Mouse (Mus musculus) MEL (cell line): ENCODE data around the gene Sh3gl2.

Source experiments
- BHLHE40 ChIP-seq: IDR thresholded peaks from 2 replicates; pipeline ENCODE4 v1.6.1; 2012; ENCODE audit warnings: low read depth, mild to moderate bottlenecking, inconsistent platforms, low read length, improper control_type of control experiment, borderline replicate concordance
- CTCF ChIP-seq, 3 experiments: IDR thresholded peaks in 2 of 3; conservative IDR thresholded peaks in 1 of 3; 2 replicates each; pipeline ENCODE4 v1.5.1; 2011 to 2012; ENCODE audit warnings: low read length in 3 of 3, low read depth in 2 of 3, mild to moderate bottlenecking in 2 of 3, improper control_type of control experiment in 1 of 3, inconsistent platforms in 1 of 3, mixed read lengths in 1 of 3, moderate library complexity in 1 of 3; ENCODE audit not compliant: control insufficient read depth in 1 of 3, insufficient read depth in 1 of 3, poor library complexity in 1 of 3, severe bottlenecking in 1 of 3
- E2F4 ChIP-seq: IDR thresholded peaks from 2 replicates; pipeline ENCODE4 v1.6.1; 2011; ENCODE audit warnings: low read depth, low read length, improper control_type of control experiment, borderline replicate concordance
- EP300 ChIP-seq, 2 experiments: IDR thresholded peaks; 2 replicates each; pipeline ENCODE4 v1.6.1; 2011; ENCODE audit warnings: improper control_type of control experiment in 2 of 2, low read length in 2 of 2, low read depth in 1 of 2, mild to moderate bottlenecking in 1 of 2
- HCFC1 ChIP-seq: IDR thresholded peaks from 2 replicates; pipeline ENCODE4 v1.6.1; 2012; ENCODE audit warnings: low read depth, mild to moderate bottlenecking, inconsistent platforms, low read length, improper control_type of control experiment, moderate library complexity
- MAFK ChIP-seq: IDR thresholded peaks from 2 replicates; pipeline ENCODE4 v1.6.1; 2011; ENCODE audit warnings: low read depth, mild to moderate bottlenecking, low read length, improper control_type of control experiment, borderline replicate concordance
- MAZ ChIP-seq: IDR thresholded peaks from 2 replicates; pipeline ENCODE4 v1.6.1; 2012; ENCODE audit warnings: low read depth, mild to moderate bottlenecking, inconsistent platforms, low read length, improper control_type of control experiment
- MXI1 ChIP-seq: IDR thresholded peaks from 2 replicates; pipeline ENCODE4 v1.6.1; 2011; ENCODE audit warnings: mild to moderate bottlenecking, low read depth, low read length, improper control_type of control experiment
- NELFE ChIP-seq: IDR thresholded peaks from 2 replicates; pipeline ENCODE4 v1.6.1; 2011; ENCODE audit warnings: low read depth, low read length, improper control_type of control experiment
- POLR2A ChIP-seq, 2 experiments: IDR thresholded peaks; 2 replicates each; pipeline ENCODE4 v1.6.1; 2011 to 2012; ENCODE audit warnings: low read length in 2 of 2, mild to moderate bottlenecking in 2 of 2, control low read depth in 1 of 2, improper control_type of control experiment in 1 of 2, low read depth in 1 of 2, moderate library complexity in 1 of 2; ENCODE audit not compliant: control insufficient read depth in 1 of 2, insufficient read depth in 1 of 2, poor library complexity in 1 of 2
- TAL1 ChIP-seq: IDR thresholded peaks from 2 replicates; pipeline ENCODE4 v1.6.1; 2012; ENCODE audit warnings: mild to moderate bottlenecking, inconsistent platforms, low read length, moderate library complexity, mixed read lengths
- USF1 ChIP-seq: IDR thresholded peaks from 2 replicates; pipeline ENCODE4 v1.6.1; 2014; ENCODE audit warnings: low read depth, mild to moderate bottlenecking, inconsistent platforms, low read length, improper control_type of control experiment, moderate library complexity
- ZKSCAN1 ChIP-seq: IDR thresholded peaks from 2 replicates; pipeline ENCODE4 v1.6.1; 2012; ENCODE audit warnings: low read depth, mild to moderate bottlenecking, inconsistent platforms, low read length, improper control_type of control experiment, moderate library complexity

DNA sequence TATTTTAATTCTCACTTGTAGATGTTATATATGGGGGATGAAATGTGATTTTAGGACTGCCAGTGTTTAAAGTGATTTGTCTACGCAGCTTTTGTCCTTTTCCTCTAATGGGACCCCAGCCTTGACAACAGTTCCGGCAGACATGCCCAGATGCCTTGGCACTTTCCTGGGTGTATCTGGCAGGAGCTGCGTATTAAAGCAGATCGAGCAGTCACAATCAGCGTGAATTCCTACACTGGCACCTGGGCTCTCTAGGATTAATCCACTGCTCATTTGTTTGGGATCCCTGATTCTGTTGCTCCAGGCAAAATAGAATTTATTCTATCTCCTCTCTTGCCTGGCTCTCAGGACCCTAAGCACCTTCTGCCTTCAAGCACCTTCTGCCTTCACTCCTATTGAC is 171.7 kb downstream of the Sh3gl2 start:
- TF ChIP-seq MAFK: no peak
- TF ChIP-seq E2F4: no peak
- TF ChIP-seq CTCF (IDR thresholded peaks at IDR 0.05 in 2 of 3, conservative IDR thresholded peaks at IDR 0.05 in 1 of 3; ENCODE audit: control insufficient read depth in 1 of 3, insufficient read depth in 1 of 3, low read depth in 2 of 3, low read length in 3 of 3, poor library complexity in 1 of 3, severe bottlenecking in 1 of 3): no peak
- TF ChIP-seq NELFE: no peak
- no peak for TF ChIP-seq HCFC1
- no peak for TF ChIP-seq POLR2A (IDR thresholded peaks at IDR 0.05; ENCODE audit: control insufficient read depth in 1 of 2, insufficient read depth in 1 of 2, low read depth in 1 of 2, low read length in 2 of 2, poor library complexity in 1 of 2)
- no peak for TF ChIP-seq MAZ
- no peak for TF ChIP-seq EP300 (IDR thresholded peaks at IDR 0.05; ENCODE audit: low read depth in 1 of 2, low read length in 2 of 2)
- no peak for TF ChIP-seq BHLHE40
- TF ChIP-seq ZKSCAN1: no peak
- TF ChIP-seq MXI1: no peak
- no peak for TF ChIP-seq TAL1
- TF ChIP-seq USF1: no peak
